Mouse (Mus musculus): ENCODE measurements at regions not wholly inside any gene's neighbourhood (a gene's known extent, or its start where the extent isn't known, plus 50 kb on each side); places are given as distances from the start of the nearest gene placed in this dataset.

- Histone ChIP-seq H3K4me1 (ENCODE audit: control insufficient read depth, insufficient read depth, insufficient read length, low read length) (peaks cover 20% of the 10 kb centered on the region; the same call in 1 of the 2 replicates), H3K27ac (ENCODE audit: insufficient read depth, low read depth, low read length) (no peak overlapping the region), H3K4me3 (ENCODE audit: low read depth, low read length) (no peak overlapping the region), H3K27me3 (ENCODE audit: control insufficient read depth, insufficient read depth, low read length) (no peaks in the 10 kb centered on the region), H3K36me3 (ENCODE audit: control insufficient read depth, insufficient read depth, low read length) (no peaks in the 10 kb centered on the region)
- no peak for TF ChIP-seq POLR2A (IDR thresholded peaks at IDR 0.05; ENCODE audit: low read depth, low read length)
- no peak for TF ChIP-seq CTCF (IDR thresholded peaks at IDR 0.05; ENCODE audit: extremely low read depth, insufficient read length, insufficient replicate concordance, low read depth, low read length)
- WGBS: 32% methylated on average over 19 of the region's 19 CpGs
These were observed 214.0 kb downstream of the Bcl2l11 start for GRCm38 (mm10) chr2:128339643-128340487.

- TF ChIP-seq CTCF (IDR thresholded peaks at IDR 0.05; ENCODE audit: extremely low read depth, insufficient read length, insufficient replicate concordance, low read depth, low read length) (no peak), POLR2A (IDR thresholded peaks at IDR 0.05; ENCODE audit: low read depth, low read length) (no peak)
- WGBS: 97% methylated on average over 5 of the region's 5 CpGs
- Histone ChIP-seq H3K4me1 (ENCODE audit: control insufficient read depth, insufficient read depth, insufficient read length, low read length) (peaks cover 20% of the 10 kb centered on the region; the same call in 1 of the 2 replicates), H3K4me3 (ENCODE audit: low read depth, low read length) (no peak overlapping the region), H3K36me3 (ENCODE audit: control insufficient read depth, insufficient read depth, low read length) (no peaks in the 10 kb centered on the region), H3K27ac (ENCODE audit: insufficient read depth, low read depth, low read length) (no peak overlapping the region), H3K27me3 (ENCODE audit: control insufficient read depth, insufficient read depth, low read length) (no peaks in the 10 kb centered on the region)
These were observed 214.9 kb downstream of the Bcl2l11 start for GRCm38 (mm10) chr2:128340631-128341240.

- Histone ChIP-seq H3K36me3 (ENCODE audit: control insufficient read depth, insufficient read depth, low read length) (no peaks in the 10 kb centered on the region), H3K4me1 (ENCODE audit: control insufficient read depth, insufficient read depth, insufficient read length, low read length) (peaks cover 18% of the 10 kb centered on the region; the same call in 1 of the 2 replicates), H3K4me3 (ENCODE audit: low read depth, low read length) (no peak overlapping the region), H3K27ac (ENCODE audit: insufficient read depth, low read depth, low read length) (no peak overlapping the region), H3K27me3 (ENCODE audit: control insufficient read depth, insufficient read depth, low read length) (no peaks in the 10 kb centered on the region)
- TF ChIP-seq POLR2A (IDR thresholded peaks at IDR 0.05; ENCODE audit: low read depth, low read length) (no peak), CTCF (IDR thresholded peaks at IDR 0.05; ENCODE audit: extremely low read depth, insufficient read length, insufficient replicate concordance, low read depth, low read length) (no peak)
- WGBS: 68% methylated on average over 9 of the region's 9 CpGs
These were observed 216.4 kb downstream of the Bcl2l11 start for GRCm38 (mm10) chr2:128342212-128342611.

- WGBS: 73% methylated on average over 11 of the region's 11 CpGs
- TF ChIP-seq CTCF (IDR thresholded peaks at IDR 0.05; ENCODE audit: extremely low read depth, insufficient read length, insufficient replicate concordance, low read depth, low read length) (no peak), POLR2A (IDR thresholded peaks at IDR 0.05; ENCODE audit: low read depth, low read length) (no peak)
- Histone ChIP-seq H3K4me1 (ENCODE audit: control insufficient read depth, insufficient read depth, insufficient read length, low read length) (no peaks in the 10 kb centered on the region), H3K27me3 (ENCODE audit: control insufficient read depth, insufficient read depth, low read length) (no peaks in the 10 kb centered on the region), H3K27ac (ENCODE audit: insufficient read depth, low read depth, low read length) (no peak overlapping the region), H3K4me3 (ENCODE audit: low read depth, low read length) (no peak overlapping the region), H3K36me3 (ENCODE audit: control insufficient read depth, insufficient read depth, low read length) (no peaks in the 10 kb centered on the region)
These were observed 219.7 kb downstream of the Bcl2l11 start for GRCm38 (mm10) chr2:128345557-128345956.

- 75% methylated on average over 2 of the region's 2 CpGs for WGBS
- no peaks in the 10 kb centered on the region for H3K4me1 ChIP-seq (ENCODE audit: control insufficient read depth, insufficient read depth, insufficient read length, low read length)
- TF ChIP-seq CTCF (IDR thresholded peaks at IDR 0.05; ENCODE audit: extremely low read depth, insufficient read length, insufficient replicate concordance, low read depth, low read length) (no peak), POLR2A (IDR thresholded peaks at IDR 0.05; ENCODE audit: low read depth, low read length) (no peak)
- no peak overlapping the region for H3K27ac ChIP-seq (ENCODE audit: insufficient read depth, low read depth, low read length)
- no peaks in the 10 kb centered on the region for H3K36me3 ChIP-seq (ENCODE audit: control insufficient read depth, insufficient read depth, low read length)
- H3K4me3 ChIP-seq (ENCODE audit: low read depth, low read length): no peak overlapping the region
- no peaks in the 10 kb centered on the region for H3K27me3 ChIP-seq (ENCODE audit: control insufficient read depth, insufficient read depth, low read length)
These were observed 222.7 kb downstream of the Bcl2l11 start for GRCm38 (mm10) chr2:128348556-128348955.

- WGBS: 90% methylated on average over 16 of the region's 16 CpGs
- no peak for TF ChIP-seq POLR2A (IDR thresholded peaks at IDR 0.05; ENCODE audit: low read depth, low read length)
- TF ChIP-seq CTCF (IDR thresholded peaks at IDR 0.05; ENCODE audit: extremely low read depth, insufficient read length, insufficient replicate concordance, low read depth, low read length): no peak
- Histone ChIP-seq H3K4me3 (ENCODE audit: low read depth, low read length) (no peak overlapping the region), H3K4me1 (ENCODE audit: control insufficient read depth, insufficient read depth, insufficient read length, low read length) (no peaks in the 10 kb centered on the region), H3K27ac (ENCODE audit: insufficient read depth, low read depth, low read length) (no peak overlapping the region), H3K36me3 (ENCODE audit: control insufficient read depth, insufficient read depth, low read length) (no peaks in the 10 kb centered on the region), H3K27me3 (ENCODE audit: control insufficient read depth, insufficient read depth, low read length) (no peaks in the 10 kb centered on the region)
These were observed 225.6 kb downstream of the Bcl2l11 start for GRCm38 (mm10) chr2:128351405-128351804.

- Histone ChIP-seq H3K36me3 (ENCODE audit: control insufficient read depth, insufficient read depth, low read length) (no peaks in the 10 kb centered on the region), H3K4me1 (ENCODE audit: control insufficient read depth, insufficient read depth, insufficient read length, low read length) (no peaks in the 10 kb centered on the region), H3K27me3 (ENCODE audit: control insufficient read depth, insufficient read depth, low read length) (no peaks in the 10 kb centered on the region), H3K4me3 (ENCODE audit: low read depth, low read length) (no peak overlapping the region), H3K27ac (ENCODE audit: insufficient read depth, low read depth, low read length) (no peak overlapping the region)
- TF ChIP-seq POLR2A (IDR thresholded peaks at IDR 0.05; ENCODE audit: low read depth, low read length) (no peak), CTCF (IDR thresholded peaks at IDR 0.05; ENCODE audit: extremely low read depth, insufficient read length, insufficient replicate concordance, low read depth, low read length) (no peak)
- WGBS: 94% methylated on average over 1 of the region's 1 CpGs
These were observed 226.7 kb downstream of the Bcl2l11 start for GRCm38 (mm10) chr2:128352533-128352932.

Measured in small intestine, adult 2 months (tissue).